Mouse (Mus musculus): Measurements from ENCODE around the gene Tppp3.

DNA sequence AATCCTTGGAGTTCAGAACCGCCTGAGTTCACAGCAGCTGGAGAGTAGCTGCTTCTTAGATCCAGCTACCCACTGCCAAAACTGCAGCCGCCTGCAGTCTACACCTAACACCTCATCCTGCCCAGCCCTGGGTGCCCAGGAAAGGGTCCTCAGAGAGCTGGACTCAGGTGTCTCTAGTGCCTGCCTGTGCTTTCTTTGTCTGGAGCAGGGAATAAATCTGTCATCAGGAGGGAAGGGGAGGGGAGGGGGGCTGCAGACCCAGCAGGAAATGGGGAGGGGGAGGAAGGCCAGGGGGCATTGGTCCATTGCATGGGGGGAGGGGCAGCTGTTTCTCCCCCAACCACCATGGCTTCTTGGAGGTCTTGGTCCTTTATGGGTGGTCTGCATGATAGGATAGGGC, 48.3 kb upstream of the Tppp3 start:
- TF ChIP-seq POLR2A (IDR thresholded peaks at IDR 0.05; ENCODE audit: borderline replicate concordance, control insufficient read depth, low read depth, low read length) = no peak
- TF ChIP-seq CTCF (IDR thresholded peaks at IDR 0.05; ENCODE audit: control insufficient read depth, insufficient read depth, low read length) = no peak

Measured in bone marrow, adult 2 months (tissue).